Mouse (Mus musculus): ENCODE data around the gene Uox. TPM values are rescaled to one million over a fixed set of nuclear protein-coding genes. Genes with fewer than 3 reads are reported as not detected.

The Uox gene
- polyA plus RNA-seq, 1 experiment from 2014 or later = not detected

GRCm38 (mm10) chr3:146567366-146567765 lies 2.9 kb upstream of the Uox start:
- Histone ChIP-seq H3K4me3 (ENCODE audit: low read depth, low read length) (no peak overlapping the region), H3K27me3 (ENCODE audit: insufficient read depth, low read length) (no peaks in the 10 kb centered on the region), H3K27ac (ENCODE audit: low read depth) (no peak overlapping the region), H3K36me3 (ENCODE audit: insufficient read depth) (no peaks in the 10 kb centered on the region), H3K9ac (no peak overlapping the region), H3K4me2 (no peak overlapping the region), H3K9me3 (ENCODE audit: low read depth, low read length) (no peaks in the 10 kb centered on the region), H3K4me1 (ENCODE audit: insufficient read depth) (no peaks in the 10 kb centered on the region)
- ATAC-seq (ENCODE audit: insufficient read depth) (no peak), DNase-seq (no peak)
- WGBS = 47% methylated on average over 7 of the region's 7 CpGs
- TF ChIP-seq CTCF (IDR thresholded peaks at IDR 0.05; ENCODE audit: low read depth) = no peak

GRCm38 (mm10) chr3:146567884-146568530 lies 2.2 kb upstream of the Uox start:
- Histone ChIP-seq H3K4me2 (no peak overlapping the region), H3K36me3 (ENCODE audit: insufficient read depth) (no peaks in the 10 kb centered on the region), H3K9ac (no peak overlapping the region), H3K9me3 (ENCODE audit: low read depth, low read length) (no peaks in the 10 kb centered on the region), H3K4me1 (ENCODE audit: insufficient read depth) (no peaks in the 10 kb centered on the region), H3K27me3 (ENCODE audit: insufficient read depth, low read length) (no peaks in the 10 kb centered on the region), H3K27ac (ENCODE audit: low read depth) (no peak overlapping the region), H3K4me3 (ENCODE audit: low read depth, low read length) (no peak overlapping the region)
- WGBS = 65% methylated on average over 9 of the region's 9 CpGs
- no peak for TF ChIP-seq CTCF (IDR thresholded peaks at IDR 0.05; ENCODE audit: low read depth)
- no peak for DNase-seq
- no peak for ATAC-seq (ENCODE audit: insufficient read depth)

- 82% methylated on average over 3 of the region's 3 CpGs for WGBS
These were observed 632 bp upstream of the Uox start for GRCm38 (mm10) chr3:146569594-146569993.

GRCm38 (mm10) chr3:146570939-146571338 lies 713 bp downstream of the Uox start:
- H3K4me3 ChIP-seq (ENCODE audit: low read depth, low read length) = no peak overlapping the region
- DNase-seq (no peak), ATAC-seq (ENCODE audit: insufficient read depth) (no peak)
- TF ChIP-seq CTCF (IDR thresholded peaks at IDR 0.05; ENCODE audit: low read depth) = no peak
- no peaks in the 10 kb centered on the region for H3K36me3 ChIP-seq (ENCODE audit: insufficient read depth)
- H3K4me1 ChIP-seq (ENCODE audit: insufficient read depth) = no peaks in the 10 kb centered on the region
- H3K27me3 ChIP-seq (ENCODE audit: insufficient read depth, low read length) = no peaks in the 10 kb centered on the region
- no peak overlapping the region for H3K4me2 ChIP-seq
- no peaks in the 10 kb centered on the region for H3K9me3 ChIP-seq (ENCODE audit: low read depth, low read length)
- no peak overlapping the region for H3K9ac ChIP-seq
- no peak overlapping the region for H3K27ac ChIP-seq (ENCODE audit: low read depth)
- 79% methylated on average over 6 of the region's 6 CpGs for WGBS

More at GRCm38 (mm10) chr3:146569594-146569993, 632 bp upstream of the Uox start:
- DNase-seq (no peak), ATAC-seq (ENCODE audit: insufficient read depth) (no peak)
- H3K27ac ChIP-seq (ENCODE audit: low read depth) = no peak overlapping the region
- no peak overlapping the region for H3K4me2 ChIP-seq
- H3K9ac ChIP-seq = no peak overlapping the region
- no peak overlapping the region for H3K4me3 ChIP-seq (ENCODE audit: low read depth, low read length)
- TF ChIP-seq CTCF (IDR thresholded peaks at IDR 0.05; ENCODE audit: low read depth) = no peak
- no peaks in the 10 kb centered on the region for H3K4me1 ChIP-seq (ENCODE audit: insufficient read depth)
- no peaks in the 10 kb centered on the region for H3K36me3 ChIP-seq (ENCODE audit: insufficient read depth)
- no peaks in the 10 kb centered on the region for H3K27me3 ChIP-seq (ENCODE audit: insufficient read depth, low read length)
- H3K9me3 ChIP-seq (ENCODE audit: low read depth, low read length) = no peaks in the 10 kb centered on the region

- Histone ChIP-seq H3K4me2 (no peak overlapping the region), H3K9ac (no peak overlapping the region), H3K9me3 (ENCODE audit: low read depth, low read length) (no peaks in the 10 kb centered on the region), H3K27ac (ENCODE audit: low read depth) (no peak overlapping the region), H3K36me3 (ENCODE audit: insufficient read depth) (no peaks in the 10 kb centered on the region), H3K27me3 (ENCODE audit: insufficient read depth, low read length) (no peaks in the 10 kb centered on the region), H3K4me1 (ENCODE audit: insufficient read depth) (no peaks in the 10 kb centered on the region), H3K4me3 (ENCODE audit: low read depth, low read length) (no peak overlapping the region)
- no peak for TF ChIP-seq CTCF (IDR thresholded peaks at IDR 0.05; ENCODE audit: low read depth)
- ATAC-seq (ENCODE audit: insufficient read depth) = no peak
- 52% methylated on average over 1 of the region's 1 CpGs for WGBS
- DNase-seq = peak; percentile 4
These were observed 1.1 kb downstream of the Uox start for GRCm38 (mm10) chr3:146571341-146571740.

- H3K4me3 ChIP-seq (ENCODE audit: low read depth, low read length) = no peak overlapping the region
- no peaks in the 10 kb centered on the region for H3K27me3 ChIP-seq (ENCODE audit: insufficient read depth, low read length)
- no peak overlapping the region for H3K27ac ChIP-seq (ENCODE audit: low read depth)
- no peaks in the 10 kb centered on the region for H3K36me3 ChIP-seq (ENCODE audit: insufficient read depth)
- ATAC-seq (ENCODE audit: insufficient read depth) (no peak), DNase-seq (no peak)
- no peak overlapping the region for H3K9ac ChIP-seq
- no peak overlapping the region for H3K4me2 ChIP-seq
- H3K9me3 ChIP-seq (ENCODE audit: low read depth, low read length) = no peaks in the 10 kb centered on the region
- no peak for TF ChIP-seq CTCF (IDR thresholded peaks at IDR 0.05; ENCODE audit: low read depth)
- WGBS = 63% methylated on average over 2 of the region's 2 CpGs
- no peaks in the 10 kb centered on the region for H3K4me1 ChIP-seq (ENCODE audit: insufficient read depth)
These were observed 7.4 kb downstream of the Uox start for GRCm38 (mm10) chr3:146577591-146577990.

- Histone ChIP-seq H3K9me3 (ENCODE audit: low read depth, low read length) (no peaks in the 10 kb centered on the region), H3K4me3 (ENCODE audit: low read depth, low read length) (no peak overlapping the region), H3K27ac (ENCODE audit: low read depth) (no peak overlapping the region), H3K4me2 (no peak overlapping the region), H3K4me1 (ENCODE audit: insufficient read depth) (no peaks in the 10 kb centered on the region), H3K9ac (no peak overlapping the region), H3K36me3 (ENCODE audit: insufficient read depth) (no peaks in the 10 kb centered on the region), H3K27me3 (ENCODE audit: insufficient read depth, low read length) (no peaks in the 10 kb centered on the region)
- ATAC-seq (ENCODE audit: insufficient read depth) = no peak
- DNase-seq = no peak
- WGBS = 86% methylated on average over 3 of the region's 3 CpGs
- no peak for TF ChIP-seq CTCF (IDR thresholded peaks at IDR 0.05; ENCODE audit: low read depth)
These were observed 10.0 kb downstream of the Uox start for GRCm38 (mm10) chr3:146580039-146580729.

All from lung, embryonic 14.5 days (tissue).